Mouse (Mus musculus) heart, adult 2 months (tissue): ENCODE measurements around the gene Lpin2.

ENCODE experiments used
- CTCF ChIP-seq: fragments of 200-600 bp; IDR thresholded peaks from 2 replicates; pipeline ENCODE4 v1.8.1; 2022; ENCODE audit warnings: antibody characterized with exemption, mild to moderate bottlenecking, moderate library complexity
- EP300 ChIP-seq: fragments of 200-500 bp; IDR thresholded peaks from 2 replicates; pipeline ENCODE4 v1.6.1; 2011; ENCODE audit warnings: low read depth, low read length, control low read depth; ENCODE audit not compliant: insufficient read depth
- POLR2A ChIP-seq: fragments of 200-500 bp; IDR thresholded peaks from 2 replicates; pipeline ENCODE4 v1.6.1; 2011; ENCODE audit warnings: mild to moderate bottlenecking, low read depth, low read length, control low read depth; ENCODE audit not compliant: insufficient read depth

- no peak for TF ChIP-seq POLR2A
- no peak for TF ChIP-seq CTCF
- no peak for TF ChIP-seq EP300
These were observed 40.3 kb upstream of the Lpin2 start for GRCm38 (mm10) chr17:71142068-71142467.
